Mouse (Mus musculus) hindbrain, postnatal 0 days (tissue): Measurements from ENCODE around the gene Gng2. TPM values are rescaled to one million over a fixed set of nuclear protein-coding genes. Genes with fewer than 3 reads are reported as not detected.
A peak's percentile ranks its signal among the peaks of the same experiment; 100 is the strongest.

ENCODE experiments used
- ATAC-seq: fragments of 200-750 bp; cut with Nextera tagmentation; 2 replicates; pipeline ENCODE4 v1.8.0; 2017; ENCODE audit warnings: mild to moderate bottlenecking, moderate TSS enrichment, moderate library complexity
- DNase-seq: peaks from one replicate; pipeline ENCODE4 v3.0.0-alpha.2; 2015; ENCODE audit warnings: low spot score
- H3K27ac ChIP-seq: fragments of 300-500 bp; sonication (generic); 2 replicates; pipeline ENCODE4 v1.5.1; 2014; ENCODE audit warnings: mild to moderate bottlenecking
- H3K27me3 ChIP-seq: fragments of 300-500 bp; sonication (generic); 2 replicates; pipeline ENCODE4 v1.6.1; 2014; ENCODE audit warnings: low read length, mixed read lengths; ENCODE audit not compliant: insufficient read depth
- H3K36me3 ChIP-seq: fragments of 300-500 bp; sonication (generic); 2 replicates; pipeline ENCODE4 v1.6.1; 2014; ENCODE audit warnings: low read length, mixed read lengths; ENCODE audit not compliant: insufficient read depth
- H3K4me1 ChIP-seq: fragments of 300-500 bp; sonication (generic); 2 replicates; pipeline ENCODE4 v1.6.1; 2014; ENCODE audit warnings: antibody characterized with exemption, low read length, mixed read lengths; ENCODE audit not compliant: insufficient read depth
- H3K4me2 ChIP-seq: fragments of 300-500 bp; sonication (generic); 2 replicates; pipeline ENCODE4 v1.6.1; 2014; ENCODE audit warnings: low read depth, mild to moderate bottlenecking, low read length, moderate library complexity, mixed read lengths
- H3K4me3 ChIP-seq: fragments of 300-500 bp; sonication (generic); 2 replicates; pipeline ENCODE4 v1.5.1; 2014; ENCODE audit warnings: low read length
- H3K9ac ChIP-seq: fragments of 300-500 bp; sonication (generic); replicated peaks from 2 replicates; pipeline ENCODE4 v1.6.1; 2014; ENCODE audit warnings: mild to moderate bottlenecking, low read length, moderate library complexity, mixed read lengths
- H3K9me3 ChIP-seq: fragments of 300-500 bp; sonication (generic); 2 replicates; pipeline ENCODE4 v1.6.1; 2016; ENCODE audit warnings: low read length, mixed read lengths
- CTCF ChIP-seq: IDR thresholded peaks from 2 replicates; pipeline ENCODE4 v1.5.1; 2016; ENCODE audit warnings: antibody characterized with exemption, control low read depth, low read depth
- WGBS: fragments of 180-500 bp; shearing (Covaris S2); extraction: QIAGEN DNeasy Blood & Tissue Kit; methylation state at CpG from one replicate; pipeline ENCODE4 v1.1.7; 2014; 5-methylcytosine and 5-hydroxymethylcytosine counted together
- polyA plus RNA-seq: library from polyadenylated mRNA; unstranded; fragments of >200 nt; fragmentation: Nextera tagmentation; extraction: Ambion mirVana; gene quantifications from 2 replicates; pipeline ENCODE4 v1.2.1, GENCODE M21; 2015
- total RNA-seq: library from RNA; depleted of rRNA; stranded (reverse); fragments of >200 nt; gene quantifications from 2 replicates; pipeline ENCODE4 v1.2.3, GENCODE M21; 2014

Gng2 gene
- total and polyA plus RNA-seq, 2 experiments from 2014 or later: 218 to 265 TPM

DNA sequence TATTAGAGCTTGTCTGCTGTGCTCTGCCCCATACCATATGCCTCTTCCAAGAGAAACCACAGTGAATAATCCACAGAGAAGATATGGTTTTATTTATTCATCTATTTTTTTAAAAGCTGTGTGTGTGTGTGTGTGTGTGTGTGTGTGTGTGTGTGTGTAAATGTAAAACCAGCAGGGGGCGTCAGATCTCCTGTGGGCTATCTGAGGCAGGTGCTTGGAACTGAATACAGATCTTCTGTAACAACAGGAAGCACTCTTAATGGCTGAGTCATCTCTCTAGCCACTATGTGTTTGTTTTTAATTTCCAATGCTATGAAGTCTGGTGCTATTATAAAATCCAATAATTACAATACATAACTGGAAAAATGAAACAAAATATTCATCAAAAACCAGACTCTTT is 37.4 kb downstream of the Gng2 start:
- WGBS: 94% methylated on average over 1 of the region's 1 CpGs

DNA sequence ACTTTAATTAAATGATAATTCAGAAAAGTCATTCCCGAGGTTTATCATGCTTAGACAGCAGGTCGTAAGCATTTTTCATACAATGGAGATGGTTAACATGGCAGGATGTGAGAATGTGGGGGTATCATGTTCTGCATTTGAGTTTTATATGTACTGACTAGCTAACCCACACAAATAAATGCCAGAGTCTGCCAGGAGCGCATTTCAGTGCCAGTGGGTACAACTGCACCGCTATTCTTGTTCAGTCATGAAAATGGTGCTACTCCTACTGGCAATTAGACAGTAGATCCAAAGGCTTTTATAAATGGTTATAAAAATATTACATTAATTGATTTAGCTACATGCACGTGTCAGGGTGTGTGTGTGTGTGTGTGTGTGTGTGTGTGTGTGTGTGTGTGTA is 38.9 kb downstream of the Gng2 start:
- peaks cover 5% of the 10 kb centered on the region; the same call in 1 of the 2 replicates for H3K4me1 ChIP-seq
- H3K9ac ChIP-seq: no peak overlapping the region
- no peak overlapping the region for H3K27ac ChIP-seq
- ATAC-seq (no peak), DNase-seq (no peak)
- H3K27me3 ChIP-seq: no peaks in the 10 kb centered on the region
- no peaks in the 10 kb centered on the region for H3K9me3 ChIP-seq
- 88% methylated on average over 5 of the region's 5 CpGs for WGBS
- no peak overlapping the region for H3K4me3 ChIP-seq
- TF ChIP-seq CTCF: no peak
- no peaks in the 10 kb centered on the region for H3K36me3 ChIP-seq
- H3K4me2 ChIP-seq: no peak overlapping the region

More for the DNA sequence above, 37.4 kb downstream of the Gng2 start:
- no peak for ATAC-seq
- no peak for TF ChIP-seq CTCF
- Histone ChIP-seq H3K27me3 (no peaks in the 10 kb centered on the region), H3K9me3 (no peaks in the 10 kb centered on the region), H3K4me3 (no peak overlapping the region), H3K4me1 (peaks cover 5% of the 10 kb centered on the region; the same call in 1 of the 2 replicates), H3K9ac (no peak overlapping the region), H3K27ac (no peak overlapping the region), H3K36me3 (no peaks in the 10 kb centered on the region), H3K4me2 (no peak overlapping the region)
- DNase-seq: no peak

DNA sequence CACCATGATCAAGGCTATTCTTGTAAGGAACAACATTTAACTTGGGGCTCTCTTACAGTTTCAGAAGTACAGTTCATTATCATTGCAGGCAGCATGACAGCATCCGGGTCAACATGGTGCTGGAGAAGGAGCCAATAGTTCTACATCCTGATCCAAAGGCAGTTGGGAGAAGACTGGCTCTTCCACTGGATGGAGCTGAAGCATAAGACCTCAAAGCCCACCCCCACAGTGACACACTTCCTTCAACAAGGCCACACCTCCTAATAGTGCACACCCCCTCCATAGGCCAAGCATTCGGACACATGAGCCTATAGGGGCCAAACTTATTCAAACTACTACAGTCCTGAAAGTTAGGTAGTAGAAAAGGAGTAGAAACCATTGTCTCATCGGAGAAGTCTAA is 42.3 kb downstream of the Gng2 start:
- DNase-seq: no peak
- H3K27ac ChIP-seq: no peak overlapping the region
- H3K4me3 ChIP-seq: no peak overlapping the region
- no peaks in the 10 kb centered on the region for H3K9me3 ChIP-seq
- no peak overlapping the region for H3K9ac ChIP-seq
- H3K4me1 ChIP-seq: no peaks in the 10 kb centered on the region
- H3K27me3 ChIP-seq: no peaks in the 10 kb centered on the region
- TF ChIP-seq CTCF: no peak
- H3K36me3 ChIP-seq: no peaks in the 10 kb centered on the region
- no peak for ATAC-seq
- WGBS: 93% methylated on average over 3 of the region's 3 CpGs
- no peak overlapping the region for H3K4me2 ChIP-seq

DNA sequence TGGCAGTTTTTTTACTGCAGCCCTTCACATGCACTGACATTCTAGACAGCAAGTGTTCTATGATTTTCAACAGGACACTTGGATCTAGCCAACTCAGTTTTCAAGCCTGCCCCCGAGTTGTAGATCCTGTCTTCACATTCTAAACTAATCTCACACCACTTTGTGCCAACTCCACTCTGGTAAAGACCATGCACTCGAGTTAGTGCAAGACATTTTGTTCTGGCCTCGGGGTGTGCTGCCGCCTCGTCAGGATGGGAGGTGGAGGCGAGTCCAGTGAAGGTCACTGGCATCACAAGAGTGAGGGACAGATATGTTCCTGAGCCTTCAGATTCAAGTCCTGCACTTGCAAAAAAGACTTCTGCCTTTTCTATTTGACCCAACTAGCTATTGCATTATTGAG is 44.1 kb downstream of the Gng2 start:
- no peaks in the 10 kb centered on the region for H3K9me3 ChIP-seq
- no peaks in the 10 kb centered on the region for H3K27me3 ChIP-seq
- 68% methylated on average over 6 of the region's 6 CpGs for WGBS
- no peak for DNase-seq
- no peak for TF ChIP-seq CTCF
- H3K4me2 ChIP-seq: no peak overlapping the region
- no peak for ATAC-seq
- H3K9ac ChIP-seq: no peak overlapping the region
- H3K4me1 ChIP-seq: no peaks in the 10 kb centered on the region
- no peaks in the 10 kb centered on the region for H3K36me3 ChIP-seq
- H3K27ac ChIP-seq: no peak overlapping the region
- H3K4me3 ChIP-seq: no peak overlapping the region

DNA sequence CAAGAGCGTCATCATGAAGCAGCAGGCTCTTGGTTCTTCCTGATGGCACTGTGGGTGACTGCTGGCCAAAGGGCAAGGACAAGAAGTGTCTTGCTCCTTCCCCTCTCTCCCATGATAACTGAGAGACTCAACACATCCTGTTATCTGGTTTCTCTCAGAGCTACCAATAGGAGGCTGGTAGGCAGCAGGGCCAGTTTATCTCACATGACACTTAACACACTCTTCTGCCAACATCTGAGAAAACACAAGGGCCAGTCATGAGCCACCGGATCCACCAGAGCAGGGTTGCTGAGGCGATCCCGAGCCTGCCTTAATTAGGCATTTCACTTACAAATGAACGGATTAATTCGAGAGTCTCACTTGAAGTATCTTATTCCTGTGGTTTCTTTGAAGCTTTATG is 49.5 kb downstream of the Gng2 start:
- TF ChIP-seq CTCF: no peak
- Histone ChIP-seq H3K9me3 (no peaks in the 10 kb centered on the region), H3K4me1 (peaks cover 4% of the 10 kb centered on the region; the same call in 1 of the 2 replicates), H3K27me3 (no peaks in the 10 kb centered on the region), H3K4me2 (no peak overlapping the region), H3K9ac (no peak overlapping the region), H3K36me3 (no peaks in the 10 kb centered on the region; the same call in 1 of the 2 replicates), H3K27ac (no peak overlapping the region), H3K4me3 (no peak overlapping the region)
- ATAC-seq (peak; percentile 61; the same call in 1 of the 2 replicates), DNase-seq (no peak)
- WGBS: 26% methylated on average over 6 of the region's 6 CpGs

DNA sequence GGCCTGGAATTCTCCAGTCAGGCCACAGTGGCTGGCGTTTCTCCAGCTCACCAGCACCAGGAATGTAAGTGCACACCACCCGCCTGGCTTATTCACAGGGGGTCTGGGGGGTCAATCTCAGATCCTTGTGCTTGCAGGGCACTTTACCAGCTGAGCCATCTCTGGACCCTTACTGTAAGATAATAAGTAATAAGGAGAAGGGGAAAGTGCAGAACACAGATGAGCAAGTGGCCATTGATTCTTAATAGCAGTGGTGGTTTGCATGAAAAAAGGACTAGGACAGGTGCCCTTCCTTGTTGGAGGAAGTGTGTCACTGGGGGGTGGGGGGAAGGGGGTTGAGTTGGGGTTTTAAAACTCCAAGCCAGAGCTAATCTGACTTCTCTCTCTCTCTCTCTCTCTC is 50.3 kb downstream of the Gng2 start:
- Histone ChIP-seq H3K9ac (no peak overlapping the region), H3K9me3 (no peaks in the 10 kb centered on the region), H3K4me1 (peaks cover 4% of the 10 kb centered on the region; the same call in 1 of the 2 replicates), H3K4me2 (no peak overlapping the region), H3K27me3 (no peaks in the 10 kb centered on the region), H3K36me3 (no peaks in the 10 kb centered on the region; the same call in 1 of the 2 replicates), H3K27ac (no peak overlapping the region), H3K4me3 (no peak overlapping the region)
- no peak for TF ChIP-seq CTCF
- DNase-seq (no peak), ATAC-seq (no peak)
- 58% methylated on average over 2 of the region's 2 CpGs for WGBS

DNA sequence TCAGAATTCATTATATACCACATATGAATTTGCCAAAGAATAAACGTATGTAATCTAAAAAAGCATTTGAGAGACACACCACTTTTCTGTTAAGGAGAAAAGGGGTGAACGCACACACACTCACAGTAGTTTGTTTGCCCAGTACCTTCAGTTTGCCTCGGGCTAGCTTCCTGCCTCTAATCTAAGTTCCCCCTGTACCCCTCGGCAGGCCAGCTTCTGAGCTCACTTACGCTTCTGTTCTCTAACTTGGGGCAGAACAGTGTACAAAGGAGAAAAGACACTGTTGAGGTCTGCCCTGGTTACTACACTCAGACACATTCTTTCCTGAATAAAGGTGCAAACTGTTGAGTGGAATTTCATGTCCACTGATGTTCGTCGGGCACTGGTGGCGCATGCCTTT is 51.1 kb downstream of the Gng2 start:
- no peak overlapping the region for H3K27ac ChIP-seq
- peaks cover 4% of the 10 kb centered on the region; the same call in 1 of the 2 replicates for H3K4me1 ChIP-seq
- no peak overlapping the region for H3K4me3 ChIP-seq
- H3K4me2 ChIP-seq: no peak overlapping the region
- no peak overlapping the region for H3K9ac ChIP-seq
- no peak for TF ChIP-seq CTCF
- 80% methylated on average over 8 of the region's 8 CpGs for WGBS
- no peaks in the 10 kb centered on the region for H3K27me3 ChIP-seq
- no peaks in the 10 kb centered on the region; the same call in 1 of the 2 replicates for H3K36me3 ChIP-seq
- no peak for ATAC-seq
- H3K9me3 ChIP-seq: no peaks in the 10 kb centered on the region
- DNase-seq: no peak
